Mouse (Mus musculus): ENCODE measurements at regions not wholly inside any gene's neighbourhood (a gene's known extent, or its start where the extent isn't known, plus 50 kb on each side); places are given as distances from the start of the nearest gene placed in this dataset.
A peak's percentile ranks its signal among the peaks of the same experiment; 100 is the strongest.

DNA sequence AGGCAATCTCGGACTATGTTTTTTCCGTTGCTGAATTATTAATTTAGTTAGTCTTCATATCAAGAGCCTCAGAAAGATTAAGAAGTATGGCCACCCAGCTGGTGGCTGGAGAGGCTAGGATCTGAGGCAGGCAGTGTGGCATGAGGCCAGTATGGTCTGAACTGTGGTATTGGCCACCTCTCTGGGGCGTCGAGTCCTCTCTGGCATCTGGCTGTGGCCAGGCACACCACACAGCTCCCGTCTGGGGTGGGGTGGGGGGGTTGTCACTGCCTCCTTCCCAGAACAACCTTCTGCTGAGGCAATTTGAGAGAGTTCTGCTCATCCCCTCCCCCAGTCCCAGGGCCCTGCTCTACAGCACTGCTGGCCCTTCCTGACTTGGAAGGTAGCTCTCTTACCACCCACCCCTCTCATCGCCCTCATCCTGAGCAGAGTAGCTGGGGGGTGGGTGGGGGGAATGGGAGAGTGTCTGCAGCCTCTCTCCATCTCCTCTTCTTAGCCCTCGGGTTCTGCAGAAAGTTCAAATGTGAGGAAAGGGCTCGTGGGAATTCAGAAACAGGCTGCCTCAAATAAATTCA lies 103.2 kb downstream of the Vegfa start:
- DNase-seq (ENCODE audit: low read depth, low spot score) = no peak

GRCm38 (mm10) chr17:45928013-45928412 lies 104.2 kb downstream of the Vegfa start:
- no peak for DNase-seq (ENCODE audit: low read depth, low spot score)

- no peak for DNase-seq (ENCODE audit: low read depth, low spot score)
Measured at GRCm38 (mm10) chr17:45925845-45926244, 106.3 kb downstream of the Vegfa start.

DNA sequence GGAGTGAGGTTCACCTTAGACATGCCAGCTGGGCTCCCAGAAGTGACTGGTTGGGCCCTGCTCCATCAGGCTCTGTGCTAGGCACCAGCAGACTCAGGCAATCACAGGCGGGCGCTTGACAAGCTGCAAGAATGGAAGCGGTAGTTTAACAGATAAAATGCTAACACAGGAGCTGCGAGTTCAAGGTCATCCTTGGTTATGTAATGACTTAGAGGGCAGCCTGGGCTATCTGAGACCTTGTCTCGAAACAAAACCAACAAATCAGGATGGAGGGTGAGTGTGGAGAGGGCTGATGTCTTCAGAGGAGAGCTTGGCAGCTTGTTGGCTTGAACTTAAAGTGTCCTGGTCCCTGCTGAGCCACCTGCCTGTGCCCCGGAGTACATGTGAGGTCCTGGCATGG lies 107.6 kb downstream of the Vegfa start:
- DNase-seq (ENCODE audit: low read depth, low spot score) = peak; percentile 70

- peak; percentile 71 for DNase-seq (ENCODE audit: low read depth, low spot score)
Measured at GRCm38 (mm10) chr17:45923217-45923730, 108.9 kb downstream of the Vegfa start.

- DNase-seq (ENCODE audit: low read depth, low spot score) = no peak
Measured at GRCm38 (mm10) chr17:45917647-45918046, 114.5 kb downstream of the Vegfa start.

DNA sequence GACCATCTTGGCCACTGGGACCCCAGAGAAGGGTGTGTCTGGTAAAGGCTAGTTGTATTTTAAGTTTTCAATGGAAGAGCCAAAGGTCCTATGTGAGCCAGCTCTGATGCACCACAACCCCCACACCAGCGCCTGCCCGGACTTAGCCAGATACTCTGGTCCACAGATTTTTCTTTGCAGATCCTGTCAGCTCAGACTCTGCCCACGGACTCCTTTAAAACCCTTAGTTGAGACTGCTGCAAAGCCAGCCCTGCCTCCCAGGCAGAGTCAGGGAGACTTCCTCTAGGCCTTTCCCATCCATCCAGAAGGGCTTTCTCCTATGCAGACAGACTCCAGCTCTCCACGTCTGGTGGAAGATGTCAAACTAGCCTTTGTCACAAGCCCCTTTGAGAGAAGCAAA lies 115.2 kb downstream of the Vegfa start:
- DNase-seq (ENCODE audit: low read depth, low spot score) = no peak

DNA sequence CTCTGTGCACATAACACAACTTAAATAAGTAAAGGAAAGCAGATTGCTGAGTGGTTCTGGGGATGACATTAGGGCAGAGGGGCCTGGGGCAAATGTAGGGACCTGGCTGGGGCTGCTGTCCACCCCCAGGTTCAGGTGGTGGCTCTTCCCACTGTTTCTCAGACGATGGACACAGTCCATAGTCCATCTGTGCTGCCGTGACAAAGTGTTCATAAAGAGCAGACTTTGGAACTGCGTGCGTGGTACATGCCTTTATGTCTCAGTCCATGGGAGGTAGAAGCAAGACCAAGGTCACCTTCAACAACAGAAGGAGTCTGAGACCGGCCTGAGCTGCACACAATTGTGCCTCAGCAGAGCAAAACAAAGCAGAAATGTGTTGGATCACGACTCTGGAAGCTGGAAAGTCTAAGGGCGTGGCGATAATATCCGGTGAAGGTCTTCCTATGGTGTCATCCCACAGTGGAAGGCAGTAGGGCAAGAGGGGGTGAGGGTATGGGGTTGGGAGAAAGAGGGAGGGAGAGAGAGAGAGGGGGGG lies 117.4 kb downstream of the Vegfa start:
- DNase-seq (ENCODE audit: low read depth, low spot score) = peak; percentile 83

DNA sequence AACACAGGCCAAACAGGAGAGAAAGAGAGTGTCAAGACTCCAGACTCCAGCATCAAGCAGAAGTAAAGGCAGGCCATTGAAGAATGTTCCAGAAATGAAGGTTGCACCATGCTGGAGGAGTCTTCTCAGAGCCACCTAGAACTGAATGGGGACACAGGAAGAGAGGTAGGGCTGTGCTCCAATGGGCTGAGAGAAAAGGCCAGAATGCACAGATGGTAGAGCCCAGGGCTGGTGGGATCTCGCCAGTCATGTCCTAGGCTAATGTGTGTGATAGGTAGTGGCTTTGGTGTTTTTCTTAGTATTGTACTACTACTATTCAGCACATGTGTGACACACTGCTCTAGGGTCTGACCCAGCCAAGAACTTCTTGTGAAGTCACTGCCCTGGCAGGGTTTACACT lies 117.9 kb downstream of the Vegfa start:
- no peak for DNase-seq (ENCODE audit: low read depth, low spot score)

GRCm38 (mm10) chr17:45913671-45914070 lies 118.5 kb downstream of the Vegfa start:
- no peak for DNase-seq (ENCODE audit: low read depth, low spot score)

- DNase-seq (ENCODE audit: low read depth, low spot score) = no peak
Measured at GRCm38 (mm10) chr17:45912165-45912564, 120.0 kb downstream of the Vegfa start.

- no peak for DNase-seq (ENCODE audit: low read depth, low spot score)
Measured at GRCm38 (mm10) chr17:45911201-45911731, 120.9 kb downstream of the Vegfa start.

GRCm38 (mm10) chr17:45910245-45910644 lies 121.9 kb downstream of the Vegfa start:
- DNase-seq (ENCODE audit: low read depth, low spot score) = no peak

DNA sequence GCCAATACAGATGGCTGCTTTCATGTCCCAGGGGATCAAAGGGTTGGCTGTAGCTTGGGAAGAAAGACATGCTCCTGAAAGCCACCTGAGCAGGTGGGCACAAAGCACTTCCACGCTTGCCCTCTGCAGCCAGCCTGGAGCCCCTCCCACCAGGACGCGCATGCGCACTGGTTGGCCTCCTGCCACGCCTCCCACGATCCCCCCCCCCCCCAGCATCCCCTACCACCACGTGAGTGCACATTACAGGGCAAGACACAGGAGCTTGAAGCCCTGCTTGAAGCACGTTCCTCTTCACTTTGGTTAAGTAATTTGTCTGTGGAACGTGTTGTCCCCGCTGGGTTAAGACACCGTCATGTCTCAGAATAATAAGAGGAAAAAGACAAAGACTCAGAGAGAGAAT lies 124.6 kb downstream of the Vegfa start:
- DNase-seq (ENCODE audit: low read depth, low spot score) = peak; percentile 52

GRCm38 (mm10) chr17:45905596-45905995 lies 126.6 kb downstream of the Vegfa start:
- DNase-seq (ENCODE audit: low read depth, low spot score) = no peak

- no peak for DNase-seq (ENCODE audit: low read depth, low spot score)
Measured at GRCm38 (mm10) chr17:45904251-45904650, 127.9 kb downstream of the Vegfa start.

DNA sequence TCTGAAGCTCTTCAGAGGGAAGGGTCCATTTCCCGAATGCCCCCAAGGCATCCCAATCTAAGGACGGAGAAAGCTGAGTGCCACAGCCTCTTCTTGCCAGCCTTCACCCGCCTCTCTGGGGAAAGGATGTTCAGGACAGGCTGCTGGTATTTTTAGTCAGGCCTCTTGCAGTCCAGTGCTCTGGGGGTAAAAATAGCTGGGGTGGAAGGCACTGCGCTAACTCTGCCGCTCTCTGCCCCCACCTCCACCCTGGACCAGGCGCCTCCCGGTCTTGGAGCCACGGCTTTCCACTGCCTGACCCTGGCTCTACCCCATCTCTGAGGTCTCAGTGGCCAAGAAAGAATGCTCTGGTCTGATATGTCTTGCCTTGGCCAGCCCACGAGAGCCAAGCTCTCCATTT lies 128.9 kb downstream of the Vegfa start:
- no peak for DNase-seq (ENCODE audit: low read depth, low spot score)

- DNase-seq (ENCODE audit: low read depth, low spot score) = no peak
Measured at GRCm38 (mm10) chr17:45902668-45903067, 129.5 kb downstream of the Vegfa start.

GRCm38 (mm10) chr17:45896922-45897302 lies 135.3 kb downstream of the Vegfa start:
- DNase-seq (ENCODE audit: low read depth, low spot score) = no peak

- DNase-seq (ENCODE audit: low read depth, low spot score) = no peak
Measured at GRCm38 (mm10) chr17:45896142-45896921, 135.8 kb downstream of the Vegfa start.

DNA sequence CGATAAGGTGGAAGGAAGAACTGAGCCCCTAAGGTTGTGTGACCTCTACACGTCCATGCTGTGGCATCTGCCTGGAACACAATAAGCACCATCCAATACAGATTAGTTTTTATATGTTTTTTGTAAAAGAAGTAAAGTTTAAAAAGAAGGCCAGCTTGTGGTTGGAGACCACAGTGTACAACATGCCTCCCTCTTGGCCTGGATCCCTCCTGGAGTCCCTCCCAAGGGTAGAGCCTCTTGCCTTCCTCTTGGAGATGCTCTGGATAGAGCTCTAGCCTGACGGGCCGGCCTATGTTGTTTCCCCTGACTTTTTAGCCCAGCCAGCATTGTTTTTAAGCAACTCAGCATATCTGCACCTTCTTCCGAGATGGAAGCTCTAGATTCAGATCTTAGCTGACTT lies 138.0 kb downstream of the Vegfa start:
- no peak for DNase-seq (ENCODE audit: low read depth, low spot score)

- no peak for DNase-seq (ENCODE audit: low read depth, low spot score)
Measured at GRCm38 (mm10) chr17:45893698-45894097, 138.5 kb downstream of the Vegfa start.

- no peak for DNase-seq (ENCODE audit: low read depth, low spot score)
Measured at GRCm38 (mm10) chr17:45893094-45893493, 139.1 kb downstream of the Vegfa start.
